In the genomic region with DNA sequence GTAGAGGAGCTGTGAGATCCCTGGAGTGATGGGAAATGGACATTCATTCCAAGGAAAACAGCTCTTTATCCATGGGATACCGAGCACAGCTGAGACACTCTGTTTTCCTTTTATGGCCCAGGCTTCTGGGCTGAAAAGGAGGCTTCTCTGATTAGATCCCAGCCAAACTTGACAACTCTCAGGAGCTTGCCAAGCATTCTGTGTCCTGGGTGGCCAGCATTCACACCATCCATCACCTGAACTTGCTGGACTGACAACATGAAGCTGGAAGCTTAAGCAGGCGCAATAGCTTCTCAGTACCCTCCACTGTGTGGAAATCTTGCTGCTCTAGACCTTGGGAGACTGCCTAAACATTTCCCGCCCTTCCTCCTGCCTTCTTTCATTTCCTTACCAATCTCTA, we compare ENCODE assay signal across 16 mouse cellular contexts.
DNase-seq lines count a peak whose midpoint lies in the region; ATAC-seq and TF ChIP-seq lines count a peak whose summit lies in the region.
"Had no signal": no experiment of that assay in that cellular context is flagged by ENCODE, and none has a peak within 500 bp of the region (broad histone marks: within the 10 kb centered on the region; RNA-seq: fewer than 3 reads in every experiment).

No protein-coding gene starts in this region.

- H3K36me3 ChIP-seq in heart, embryonic 14.5 days (ENCODE audit: control insufficient read depth, insufficient read depth, low read length): no peaks in the 10 kb centered on the region
- H3K36me3 ChIP-seq in kidney, embryonic 15.5 days: no peaks in the 10 kb centered on the region
- H3K36me3 ChIP-seq in midbrain, postnatal 0 days (ENCODE audit: insufficient read depth, low read length): no peaks in the 10 kb centered on the region
- H3K36me3 ChIP-seq in midbrain, embryonic 13.5 days: no peaks in the 10 kb centered on the region
- H3K36me3 ChIP-seq: limb, embryonic 15.5 days had no signal

- 0 out of 2 replicates have a peak, but pooled peaks have one; percentile 21 for ATAC-seq in heart, embryonic 14.5 days (ENCODE audit: insufficient number of reproducible peaks, insufficient read depth, low FRiP score, low read depth)
- ATAC-seq in kidney, embryonic 15.5 days (replicated peaks; ENCODE audit: low FRiP score): 0 out of 2 replicates have a peak, but pooled peaks have one; percentile 22
- ATAC-seq in midbrain, postnatal 0 days (ENCODE audit: low FRiP score): no peak
- no peak for ATAC-seq in midbrain, embryonic 13.5 days

- no peak overlapping the region for H3K4me3 ChIP-seq in heart, embryonic 14.5 days (ENCODE audit: control insufficient read depth in 1 of 2, insufficient read depth in 1 of 2, low read depth in 1 of 2, low read length in 2 of 2)
- H3K4me3 ChIP-seq in kidney, embryonic 15.5 days (replicated peaks): no peak overlapping the region
- H3K4me3 ChIP-seq in midbrain, postnatal 0 days (ENCODE audit: low read depth, low read length): no peak overlapping the region
- H3K4me3 ChIP-seq in midbrain, embryonic 13.5 days (replicated peaks): no peak overlapping the region
- H3K4me3 ChIP-seq: limb, embryonic 15.5 days had no signal

- no peak for TF ChIP-seq CTCF in midbrain, postnatal 0 days (IDR thresholded peaks at IDR 0.05)

- no peak overlapping the region for H3K27ac ChIP-seq in heart, embryonic 14.5 days (replicated peaks in 1 of 2; ENCODE audit: control insufficient read depth in 1 of 2, insufficient read depth in 1 of 2, low read depth in 2 of 2, low read length in 2 of 2)
- 0 out of 2 replicates have a peak overlapping the region, but pooled peaks have one; percentile 27 for H3K27ac ChIP-seq in kidney, embryonic 15.5 days
- H3K27ac ChIP-seq in midbrain, postnatal 0 days (ENCODE audit: low read depth, low read length): no peak overlapping the region
- H3K27ac ChIP-seq in midbrain, embryonic 13.5 days: no peak overlapping the region
- H3K27ac ChIP-seq: limb, embryonic 15.5 days had no signal

- DNase-seq in heart, adult 11 months: no peak
- no peak for DNase-seq in kidney, postnatal 36 days
- DNase-seq in midbrain, postnatal 0 days (ENCODE audit: low spot score): peak; percentile 13
- no peak for DNase-seq in retina, postnatal 1 day
- no peak for DNase-seq in spleen, postnatal 36 days (ENCODE audit: low spot score in 2 of 2)
- DNase-seq: adrenal gland, adult 8-10 months; cerebellum, postnatal 10 days; gastrocnemius, postnatal 14 days; kidney, adult 11 months; layer of hippocampus, postnatal 36 days; thymus, postnatal 25 days had no signal

- no peaks in the 10 kb centered on the region for H3K27me3 ChIP-seq in heart, embryonic 14.5 days (ENCODE audit: control insufficient read depth, insufficient read depth, low read length)
- H3K27me3 ChIP-seq in kidney, embryonic 15.5 days: no peaks in the 10 kb centered on the region
- H3K27me3 ChIP-seq in midbrain, postnatal 0 days (ENCODE audit: insufficient read depth, low read length): no peaks in the 10 kb centered on the region
- no peaks in the 10 kb centered on the region for H3K27me3 ChIP-seq in midbrain, embryonic 13.5 days
- H3K27me3 ChIP-seq: CH12.LX; limb, embryonic 15.5 days had no signal

- H3K4me2 ChIP-seq in heart, embryonic 14.5 days (ENCODE audit: low read length): no peak overlapping the region
- H3K4me2 ChIP-seq in kidney, embryonic 15.5 days: no peak overlapping the region
- no peak overlapping the region for H3K4me2 ChIP-seq in midbrain, postnatal 0 days (ENCODE audit: low read depth, low read length, poor library complexity, severe bottlenecking)
- H3K4me2 ChIP-seq in midbrain, embryonic 13.5 days (replicated peaks): no peak overlapping the region
- H3K4me2 ChIP-seq: limb, embryonic 15.5 days had no signal

- H3K4me1 ChIP-seq in heart, embryonic 14.5 days (ENCODE audit: control insufficient read depth in 2 of 2, insufficient read depth in 2 of 2, low read length in 2 of 2): no peaks in the 10 kb centered on the region; a peak in 1 of 4 replicates
- H3K4me1 ChIP-seq in kidney, embryonic 15.5 days: peaks cover 4% of the 10 kb centered on the region; the same call in 1 of the 2 replicates
- no peaks in the 10 kb centered on the region for H3K4me1 ChIP-seq in midbrain, postnatal 0 days (ENCODE audit: insufficient read depth, low read length)
- 0 out of 2 replicates have a peak, but pooled peaks cover 6% of the 10 kb centered on the region for H3K4me1 ChIP-seq in midbrain, embryonic 13.5 days (replicated peaks)
- H3K4me1 ChIP-seq: limb, embryonic 15.5 days had no signal

- WGBS in heart, embryonic 14.5 days: 37% methylated on average over 3 of the region's 3 CpGs
- 44% methylated on average over 3 of the region's 3 CpGs for WGBS in kidney, embryonic 15.5 days
- 42% methylated on average over 3 of the region's 3 CpGs for WGBS in midbrain, postnatal 0 days
- 69% methylated on average over 3 of the region's 3 CpGs for WGBS in midbrain, embryonic 13.5 days

- no peak overlapping the region for H3K9ac ChIP-seq in heart, embryonic 14.5 days (ENCODE audit: low read length)
- H3K9ac ChIP-seq in kidney, embryonic 15.5 days: no peak overlapping the region
- H3K9ac ChIP-seq in midbrain, postnatal 0 days (replicated peaks; ENCODE audit: low read length, poor library complexity, severe bottlenecking): no peak overlapping the region
- H3K9ac ChIP-seq in midbrain, embryonic 13.5 days (replicated peaks): no peak overlapping the region
- H3K9ac ChIP-seq: limb, embryonic 15.5 days had no signal

- no peaks in the 10 kb centered on the region for H3K9me3 ChIP-seq in heart, embryonic 14.5 days (ENCODE audit: control insufficient read depth, low read length)
- H3K9me3 ChIP-seq in kidney, embryonic 15.5 days (replicated peaks): no peaks in the 10 kb centered on the region
- H3K9me3 ChIP-seq in midbrain, postnatal 0 days (ENCODE audit: low read length): no peaks in the 10 kb centered on the region
- H3K9me3 ChIP-seq in midbrain, embryonic 13.5 days: no peaks in the 10 kb centered on the region
- H3K9me3 ChIP-seq: limb, embryonic 15.5 days had no signal

Comparison
In these comparisons a context has a peak if more than half of its experiments do, and no peak if none do; other contexts are left out.
1. ATAC-seq: peak in heart, embryonic 14.5 days (single experiment) and kidney, embryonic 15.5 days (single experiment); none in midbrain, postnatal 0 days (single experiment) and midbrain, embryonic 13.5 days (single experiment).